Mouse (Mus musculus) liver, embryonic 18 days (tissue): ENCODE measurements around the gene Hilpda. TPM values are rescaled to one million over a fixed set of nuclear protein-coding genes. Genes with fewer than 3 reads are reported as not detected.

Experiments
- polyA plus RNA-seq: library from polyadenylated mRNA; depleted of rRNA; stranded (reverse); fragments of >200 nt; gene quantifications from 2 replicates; pipeline ENCODE4 v1.2.3, GENCODE M21; 2012; rRNA removed

Hilpda gene
- 36.7 and 51.3 TPM in 2 replicates for polyA plus RNA-seq

GRCm38 (mm10) chr6:29272312-29273072 lies at the start of gene Hilpda:
TSS of gene Hilpda (plus strand) at chr6:29272488.

GRCm38 (mm10) chr6:29279293-29279692 lies 7.0 kb downstream of the Hilpda start, which contains the start of gene Fam71f2:
TSS of gene Fam71f2 (plus strand) at chr6:29279593.

DNA sequence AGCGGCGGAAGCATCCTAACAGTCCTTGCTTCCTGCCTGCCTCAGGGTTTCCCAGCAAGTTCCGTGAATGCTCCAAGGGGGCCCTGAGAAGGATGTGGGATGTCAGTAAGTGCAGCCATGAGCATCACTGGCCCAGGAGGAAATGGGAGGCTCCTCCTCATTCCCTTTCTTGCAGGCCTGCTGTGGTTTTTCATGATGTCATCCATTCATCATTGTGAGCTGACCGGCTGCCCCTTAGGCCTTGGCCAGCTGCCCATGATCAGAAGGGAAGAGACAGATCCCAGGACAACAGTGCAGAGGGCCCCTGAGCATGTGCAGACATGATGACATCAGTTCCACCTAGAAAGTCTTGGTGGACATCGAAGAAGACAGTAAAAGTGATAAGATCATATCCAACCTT lies 46.6 kb downstream of the Hilpda start, which contains the start of gene Fam71f1:
TSS of gene Fam71f1 (plus strand) at position 262 of the 400 bp plus-strand sequence.

Other genes with a start within 250 kb of the Hilpda start
- gene Lep, start 212.3 kb upstream of the Hilpda start, polyA plus RNA-seq, result not detected in 2 replicates
- 10.5 and 13.2 TPM in 2 replicates for gene Rbm28, start 107.5 kb upstream of the Hilpda start, polyA plus RNA-seq
- 0.01 and 0.02 TPM in 2 replicates for gene Prrt4, start 92.9 kb upstream of the Hilpda start, polyA plus RNA-seq
- gene Impdh1, start 56.1 kb upstream of the Hilpda start, polyA plus RNA-seq, result 8.5 and 9.3 TPM in 2 replicates
- 0.85 and 0.96 TPM in 2 replicates for gene Fam71f2, start 7.1 kb downstream of the Hilpda start, polyA plus RNA-seq
- gene Fam71f1, start 46.7 kb downstream of the Hilpda start, polyA plus RNA-seq, result not detected in 2 replicates
- 80.9 and 85.0 TPM in 2 replicates for gene Calu, start 75.6 kb downstream of the Hilpda start, polyA plus RNA-seq
- not detected in 2 replicates for gene Opn1sw, start 116.0 kb downstream of the Hilpda start, polyA plus RNA-seq
- 0.13 and 0.18 TPM in 2 replicates for gene Ccdc136, start 123.8 kb downstream of the Hilpda start, polyA plus RNA-seq
- 0.17 and 0.22 TPM in 2 replicates for gene Flnc, start 160.8 kb downstream of the Hilpda start, polyA plus RNA-seq
- gene Atp6v1f, start 195.2 kb downstream of the Hilpda start, polyA plus RNA-seq, result 131 and 132 TPM in 2 replicates
- not detected in 2 replicates for gene Atp6v1fnb, start 198.9 kb downstream of the Hilpda start, polyA plus RNA-seq
- 2.2 and 2.5 TPM in 2 replicates for gene Kcp, start 235.5 kb downstream of the Hilpda start, polyA plus RNA-seq